Mouse (Mus musculus) ES-Bruce4 (cell line): Measurements from ENCODE around the gene Stpg4.

ENCODE experiments used
- CTCF ChIP-seq: IDR thresholded peaks from one replicate; pipeline ENCODE4 v1.8.1; 2011; ENCODE audit warnings: low read depth, low read length
- EP300 ChIP-seq: IDR thresholded peaks from 2 replicates; pipeline ENCODE4 v1.6.1; 2011; ENCODE audit warnings: low read depth, low read length; ENCODE audit not compliant: insufficient read depth
- POLR2A ChIP-seq: IDR thresholded peaks from one replicate; pipeline ENCODE4 v1.8.1; 2011; ENCODE audit warnings: low read length; ENCODE audit not compliant: insufficient read depth

DNA sequence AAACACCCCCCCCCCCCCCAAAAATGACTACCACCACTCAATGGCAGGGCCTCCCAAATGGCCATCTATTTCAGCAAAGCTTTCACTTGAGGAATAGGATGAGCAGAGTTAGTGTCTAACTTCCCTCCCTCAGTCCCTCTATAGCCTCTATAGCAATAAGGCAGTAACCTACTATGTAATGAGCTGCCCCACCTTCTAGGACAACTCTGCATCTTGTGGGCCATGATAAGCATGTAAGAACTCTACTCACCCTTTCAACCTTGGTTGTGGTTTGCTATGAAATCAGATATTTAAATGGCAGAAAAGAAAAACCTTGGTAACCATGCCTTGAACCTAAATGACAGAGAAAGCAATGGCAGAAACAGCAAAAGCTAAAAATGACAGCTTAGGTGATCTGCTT, 4.8 kb upstream of the Stpg4 start:
- TF ChIP-seq POLR2A (no peak), CTCF (no peak), EP300 (no peak)
